Mouse (Mus musculus): ENCODE results near the gene Crb2. TPM values are rescaled to one million over a fixed set of nuclear protein-coding genes. Genes with fewer than 3 reads are reported as not detected.

Crb2 gene
- total RNA-seq, 2 experiments from 2014 or later, result not detected

- ATAC-seq (ENCODE audit: poor library complexity, severe bottlenecking), result no peak
These were observed 21.0 kb downstream of the Crb2 start for GRCm38 (mm10) chr2:37797046-37797445.

GRCm38 (mm10) chr2:37799137-37799536, 23.1 kb downstream of the Crb2 start:
- no peak for ATAC-seq (ENCODE audit: poor library complexity, severe bottlenecking)

GRCm38 (mm10) chr2:37801687-37802086, 25.6 kb downstream of the Crb2 start:
- ATAC-seq (ENCODE audit: poor library complexity, severe bottlenecking), result no peak

- peak; percentile 83 for ATAC-seq (ENCODE audit: poor library complexity, severe bottlenecking)
These were observed 26.7 kb downstream of the Crb2 start for GRCm38 (mm10) chr2:37802610-37803212.

- ATAC-seq (ENCODE audit: poor library complexity, severe bottlenecking), result no peak
These were observed 35.6 kb downstream of the Crb2 start for GRCm38 (mm10) chr2:37811682-37812081.

GRCm38 (mm10) chr2:37812401-37812800, 36.4 kb downstream of the Crb2 start:
- ATAC-seq (ENCODE audit: poor library complexity, severe bottlenecking), result no peak

- ATAC-seq (ENCODE audit: poor library complexity, severe bottlenecking), result no peak
These were observed 38.8 kb downstream of the Crb2 start for GRCm38 (mm10) chr2:37814820-37815361.

GRCm38 (mm10) chr2:37815676-37816075, 39.6 kb downstream of the Crb2 start:
- ATAC-seq (ENCODE audit: poor library complexity, severe bottlenecking), result peak; percentile 78

- ATAC-seq (ENCODE audit: poor library complexity, severe bottlenecking), result no peak
These were observed 42.9 kb downstream of the Crb2 start for GRCm38 (mm10) chr2:37818761-37819525.

GRCm38 (mm10) chr2:37819526-37820152, 43.6 kb downstream of the Crb2 start:
- ATAC-seq (ENCODE audit: poor library complexity, severe bottlenecking), result no peak

GRCm38 (mm10) chr2:37822122-37822521, 46.1 kb downstream of the Crb2 start:
- no peak for ATAC-seq (ENCODE audit: poor library complexity, severe bottlenecking)

- no peak for ATAC-seq (ENCODE audit: poor library complexity, severe bottlenecking)
These were observed 47.8 kb downstream of the Crb2 start for GRCm38 (mm10) chr2:37823826-37824225.

GRCm38 (mm10) chr2:37829758-37830275, 53.8 kb downstream of the Crb2 start:
- ATAC-seq (ENCODE audit: poor library complexity, severe bottlenecking), result no peak

- no peak for ATAC-seq (ENCODE audit: poor library complexity, severe bottlenecking)
These were observed 56.2 kb downstream of the Crb2 start for GRCm38 (mm10) chr2:37832253-37832652.

- no peak for ATAC-seq (ENCODE audit: poor library complexity, severe bottlenecking)
These were observed 60.9 kb downstream of the Crb2 start for GRCm38 (mm10) chr2:37836926-37837325.

- ATAC-seq (ENCODE audit: poor library complexity, severe bottlenecking), result no peak
These were observed 61.5 kb downstream of the Crb2 start for GRCm38 (mm10) chr2:37837542-37837941.

GRCm38 (mm10) chr2:37838202-37838984, 62.3 kb downstream of the Crb2 start:
- ATAC-seq (ENCODE audit: poor library complexity, severe bottlenecking), result no peak

GRCm38 (mm10) chr2:37839922-37840321, 63.9 kb downstream of the Crb2 start:
- ATAC-seq (ENCODE audit: poor library complexity, severe bottlenecking), result no peak

- ATAC-seq (ENCODE audit: poor library complexity, severe bottlenecking), result no peak
These were observed 66.1 kb downstream of the Crb2 start for GRCm38 (mm10) chr2:37842151-37842569.

- ATAC-seq (ENCODE audit: poor library complexity, severe bottlenecking), result no peak
These were observed 66.7 kb downstream of the Crb2 start for GRCm38 (mm10) chr2:37842719-37843118.

Measured in megakaryocyte, adult 5-6 weeks (primary cell).